Mouse (Mus musculus): ENCODE data around the gene Mmp27. TPM values are rescaled to one million over a fixed set of nuclear protein-coding genes. Genes with fewer than 3 reads are reported as not detected.

The Mmp27 gene
- total RNA-seq (2021): 1.8 and 2.1 TPM in 2 replicates
- long read RNA-seq, experiment 1, partial matches to known transcripts: 1 of 5 reads
- long read RNA-seq, experiment 1, other reads (novel, unspliced or antisense): 2 of 5 reads
- long read RNA-seq, experiment 2, partial matches to known transcripts: 0 of 2 reads
- long read RNA-seq, experiment 2, other reads (novel, unspliced or antisense): 0 of 2 reads

DNA sequence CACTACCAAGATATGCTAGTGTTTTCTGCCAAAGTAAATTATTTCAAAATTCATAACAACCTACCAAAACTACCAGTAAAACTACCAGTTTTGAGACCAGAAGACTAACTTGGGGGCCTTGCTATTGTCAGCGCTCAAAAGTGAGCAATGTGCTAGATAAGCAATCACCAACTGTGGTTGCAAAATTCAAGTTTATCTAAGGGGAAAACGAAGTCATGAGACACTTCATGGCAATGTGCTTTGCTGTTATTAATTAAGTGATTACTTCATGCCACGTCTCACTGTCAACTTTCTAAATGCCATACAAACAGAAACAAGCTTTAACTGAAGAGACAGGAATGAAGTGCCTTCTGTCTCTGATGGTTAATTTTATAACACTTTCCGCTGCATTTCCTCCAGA, at the start of gene Mmp27:
Gene Mmp27 (plus strand): TSS at position 235 of the 400 bp plus-strand sequence.
- no peak for DNase-seq

DNA sequence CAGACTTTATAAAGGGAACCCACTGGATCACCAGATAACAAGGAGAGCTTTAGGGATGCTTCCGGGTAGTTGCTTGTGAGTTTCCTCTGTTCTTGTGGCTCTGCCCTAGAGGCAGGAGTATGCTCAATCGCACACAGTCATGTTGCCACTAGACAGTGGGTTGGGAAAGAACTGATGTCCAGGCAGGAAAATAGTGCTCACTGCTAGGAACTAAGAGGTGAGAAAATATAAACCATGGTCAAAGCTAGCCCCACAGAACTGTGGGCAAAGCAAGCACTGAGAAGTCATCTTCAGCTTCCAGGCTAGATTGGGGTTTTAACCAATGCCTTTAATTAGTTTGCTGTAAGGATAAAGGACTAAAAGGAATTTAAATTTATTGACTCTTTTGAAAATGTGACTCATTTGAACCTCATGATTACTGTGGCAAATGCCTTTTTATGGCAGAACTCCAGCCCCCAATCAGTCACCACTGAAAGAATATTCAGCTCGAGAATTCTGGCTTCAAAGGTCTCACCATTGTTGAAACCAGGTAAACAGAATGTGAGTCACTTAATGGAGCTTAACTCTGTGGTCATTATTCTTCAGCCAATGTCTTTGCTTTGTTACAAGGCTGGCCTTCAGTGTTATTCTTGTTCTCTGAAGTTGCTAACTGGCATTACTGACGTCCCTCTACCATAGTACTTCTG, 44.8 kb upstream of the Mmp27 start:
- peak; percentile 6 for DNase-seq

DNA sequence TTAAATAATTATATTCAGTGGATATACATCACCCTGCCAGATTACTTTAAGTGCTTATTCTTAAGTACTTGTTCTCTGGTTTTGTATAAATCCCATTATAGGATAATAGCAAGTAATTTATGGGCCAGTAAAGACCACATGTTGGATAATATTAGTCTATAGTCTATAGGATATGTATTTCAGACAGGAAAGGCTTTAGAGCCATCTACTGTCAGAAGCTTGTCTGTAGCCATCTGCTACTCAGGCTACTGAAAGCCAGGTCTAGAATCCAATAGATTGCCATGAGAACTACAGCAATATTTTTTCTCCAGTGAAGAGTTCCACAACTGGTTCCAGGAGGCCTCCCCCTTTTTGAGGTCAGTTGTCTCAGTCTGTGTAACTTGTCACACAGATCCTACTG, 28.4 kb upstream of the Mmp27 start:
- no peak for DNase-seq

DNA sequence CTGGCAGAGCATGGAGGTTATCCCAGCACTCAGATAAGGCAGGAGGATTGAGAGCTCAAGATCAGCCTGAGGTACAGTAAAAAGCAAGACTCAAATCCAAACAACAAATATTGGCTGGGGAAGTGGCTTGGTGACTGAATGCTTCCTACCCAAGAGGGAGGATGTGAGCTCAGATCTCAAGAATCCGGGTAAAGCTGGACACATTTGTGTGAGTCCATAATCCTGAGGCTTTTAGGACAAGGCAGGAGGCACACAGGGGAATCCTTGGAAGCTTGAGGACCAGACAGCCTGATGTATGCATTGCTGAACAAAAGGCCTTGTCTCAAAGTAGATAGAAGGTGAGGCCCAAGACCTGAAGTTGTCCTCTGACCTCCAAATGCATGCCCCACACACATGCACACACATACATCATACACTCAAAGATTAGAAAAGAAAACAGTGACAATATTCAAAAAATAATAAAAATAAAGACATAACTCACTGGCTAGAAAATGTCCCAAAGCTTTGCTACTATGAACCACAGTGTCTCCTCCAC, 26.2 kb upstream of the Mmp27 start:
- no peak for DNase-seq

DNA sequence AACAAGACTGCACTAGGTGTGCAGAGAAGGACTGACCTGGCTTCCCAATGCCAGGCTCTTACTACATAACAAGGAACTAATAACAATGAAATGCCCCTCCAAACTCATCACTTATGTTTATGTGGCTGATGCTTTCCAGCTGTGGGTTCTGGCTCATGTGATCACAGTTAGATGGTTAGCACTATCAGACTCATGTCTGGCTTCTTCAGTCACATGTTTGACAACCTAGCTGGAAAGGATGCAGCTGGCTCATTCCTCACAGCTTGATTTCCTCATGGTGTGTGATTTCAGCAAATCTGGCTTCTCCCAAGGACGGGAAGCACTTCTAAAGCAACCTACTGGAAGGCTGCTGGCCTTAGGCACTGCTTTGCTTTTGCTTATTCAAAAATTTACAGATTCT, 25.7 kb upstream of the Mmp27 start:
- DNase-seq: peak; percentile 7

DNA sequence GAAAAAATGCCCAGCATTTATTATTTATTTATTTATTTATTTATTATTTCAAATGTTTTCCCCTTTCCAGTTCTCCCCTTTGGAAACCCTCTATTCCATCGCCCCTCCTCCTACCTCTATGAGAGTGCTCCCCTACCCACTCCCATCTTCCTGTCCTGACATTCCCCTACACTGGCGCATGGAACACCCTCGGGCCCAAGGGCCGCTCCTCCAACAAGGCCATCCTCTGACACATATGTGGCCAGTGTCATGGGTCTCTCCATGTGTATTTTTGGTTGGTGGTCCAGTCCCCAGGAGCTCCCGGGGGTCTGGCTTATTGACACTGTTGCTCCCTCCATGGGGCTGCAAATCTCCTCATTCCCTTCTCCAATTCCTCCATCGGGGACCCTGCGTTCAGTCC, 25.3 kb upstream of the Mmp27 start:
- no peak for DNase-seq

DNA sequence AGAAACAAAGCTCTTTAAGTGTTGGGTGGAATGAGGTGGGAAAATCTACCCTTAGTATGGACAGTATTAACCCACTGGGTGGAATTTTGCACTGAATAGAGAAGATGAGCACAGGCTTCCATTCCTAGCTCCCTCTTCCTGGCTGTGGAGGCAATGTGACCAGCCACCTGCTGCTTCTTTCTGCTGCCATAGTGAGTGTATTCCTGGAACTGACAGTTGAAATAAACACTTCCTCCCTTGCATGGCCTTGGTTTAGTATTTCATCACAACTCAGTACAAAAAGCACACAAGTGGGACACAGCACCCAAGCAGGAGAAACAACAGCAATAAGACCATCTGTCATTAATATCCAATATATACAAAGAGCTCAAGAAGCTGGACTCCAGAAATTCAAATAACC, 19.3 kb upstream of the Mmp27 start:
- DNase-seq: no peak

DNA sequence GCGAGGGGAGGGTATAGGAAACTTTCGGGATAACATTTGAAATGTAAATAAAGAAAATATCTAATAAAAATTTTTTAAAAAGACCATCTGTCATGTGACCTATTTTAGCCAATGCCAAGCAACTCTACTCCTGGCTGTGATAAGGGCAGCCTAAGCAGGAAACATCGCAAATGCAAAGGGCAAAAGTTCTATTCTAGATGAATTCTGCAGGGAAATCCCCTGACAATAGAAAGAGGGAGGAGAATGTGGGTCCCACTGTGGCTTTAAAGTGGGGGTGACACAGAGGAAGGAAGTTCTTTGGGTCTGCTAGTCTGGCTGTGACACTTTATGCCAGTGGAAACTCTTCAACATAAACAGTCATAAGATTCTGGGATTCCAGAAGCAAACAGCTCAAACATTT, 17.7 kb upstream of the Mmp27 start:
- no peak for DNase-seq

DNA sequence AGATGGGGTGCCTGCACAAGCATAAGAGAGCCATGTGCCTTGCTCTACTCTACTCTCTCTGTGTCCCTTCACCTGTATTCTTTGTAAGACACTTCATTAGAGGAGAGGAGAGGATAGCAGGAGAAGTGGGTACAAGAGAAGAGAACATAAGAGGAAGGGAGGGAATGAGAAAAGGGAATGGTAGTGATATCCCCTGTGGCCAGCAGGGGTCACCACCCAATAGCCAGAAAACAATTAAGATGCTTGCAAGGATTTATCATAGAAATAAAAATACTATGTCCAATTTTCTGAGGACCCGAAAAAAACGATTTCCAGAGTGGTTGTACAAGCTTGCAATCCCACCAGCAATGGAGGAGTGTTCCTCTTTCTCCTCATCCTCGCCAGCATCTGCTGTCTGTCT, 16.8 kb upstream of the Mmp27 start:
- peak; percentile 34 for DNase-seq

DNA sequence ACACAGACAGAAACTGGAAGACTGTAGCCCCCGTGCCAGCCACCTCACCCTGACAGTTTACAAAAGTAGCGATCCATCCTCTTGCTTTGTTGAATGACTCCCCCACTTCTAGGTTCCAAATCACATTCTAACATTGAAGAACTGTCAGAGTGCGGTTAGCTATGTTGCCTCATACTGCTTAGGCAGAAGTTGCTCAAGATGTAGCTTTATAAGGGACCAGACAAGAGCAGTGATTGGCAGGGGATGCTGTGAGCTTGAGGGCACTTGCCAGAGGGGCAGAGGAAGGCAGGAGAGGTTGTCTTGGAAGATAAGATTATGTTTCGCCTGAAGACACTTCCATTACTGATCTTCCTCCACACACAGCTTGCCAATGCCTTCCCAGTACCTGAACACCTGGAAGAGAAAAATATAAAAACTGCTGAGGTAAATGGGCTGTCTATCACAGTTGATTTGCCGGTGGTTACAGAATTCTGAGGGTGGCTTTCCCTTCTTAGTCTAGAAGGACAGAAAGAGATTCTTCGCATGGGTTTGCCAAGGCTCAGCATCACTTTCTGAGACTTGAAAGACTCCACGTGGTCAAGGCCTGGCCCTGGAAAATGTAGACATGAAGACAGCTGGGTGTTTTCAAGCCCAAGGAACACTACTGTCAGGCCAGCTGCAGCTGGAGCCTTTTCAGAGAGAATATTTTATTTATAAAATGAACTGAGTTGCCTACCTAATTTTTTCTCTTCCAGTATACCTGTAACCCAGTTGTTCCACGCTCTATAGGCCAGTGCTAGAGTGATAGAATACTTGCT, 12.8 kb upstream of the Mmp27 start, which contains the start of gene Mmp8:
Gene Mmp8 (plus strand): TSS at position 236 of the 797 bp plus-strand sequence.
- DNase-seq: no peak

DNA sequence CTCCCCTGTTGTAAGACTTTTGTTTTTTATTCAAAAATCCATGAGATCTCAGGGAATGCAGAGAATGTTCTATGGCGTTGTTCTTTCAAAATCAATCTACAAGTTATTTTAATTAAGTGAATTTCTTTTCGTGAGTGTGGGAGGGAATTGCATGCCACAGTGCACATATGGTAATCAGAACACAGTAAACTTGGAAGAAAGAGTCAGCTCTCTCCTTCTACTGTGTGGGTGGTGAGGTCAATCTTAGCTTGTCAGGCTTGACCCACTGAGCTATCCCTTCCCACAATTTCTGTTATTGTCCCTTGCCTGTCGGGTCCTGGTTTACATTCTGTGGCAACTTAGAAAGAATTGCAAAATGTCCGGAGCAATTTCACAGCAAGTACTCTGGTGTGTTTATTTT, 11.2 kb upstream of the Mmp27 start:
- DNase-seq: no peak

DNA sequence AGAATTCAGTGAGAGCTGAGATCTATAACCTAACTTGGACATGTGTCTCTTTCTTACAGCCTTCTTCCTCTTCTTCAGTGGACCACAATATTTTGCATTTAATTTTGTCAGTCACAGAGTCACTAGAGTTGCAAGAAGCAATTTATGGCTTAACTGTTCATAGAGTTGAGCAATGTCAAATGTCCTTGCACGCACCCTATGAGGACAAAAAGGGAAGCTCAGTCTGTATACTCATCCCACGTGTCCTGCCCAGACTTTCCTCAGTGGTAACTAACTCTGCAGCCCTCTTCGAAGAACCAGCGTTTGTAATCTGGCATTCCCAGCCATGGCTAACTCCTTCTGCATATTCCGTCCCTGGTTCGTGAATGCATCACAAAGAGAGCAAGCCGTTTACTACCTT, 3.8 kb upstream of the Mmp27 start:
- peak; percentile 23 for DNase-seq

DNA sequence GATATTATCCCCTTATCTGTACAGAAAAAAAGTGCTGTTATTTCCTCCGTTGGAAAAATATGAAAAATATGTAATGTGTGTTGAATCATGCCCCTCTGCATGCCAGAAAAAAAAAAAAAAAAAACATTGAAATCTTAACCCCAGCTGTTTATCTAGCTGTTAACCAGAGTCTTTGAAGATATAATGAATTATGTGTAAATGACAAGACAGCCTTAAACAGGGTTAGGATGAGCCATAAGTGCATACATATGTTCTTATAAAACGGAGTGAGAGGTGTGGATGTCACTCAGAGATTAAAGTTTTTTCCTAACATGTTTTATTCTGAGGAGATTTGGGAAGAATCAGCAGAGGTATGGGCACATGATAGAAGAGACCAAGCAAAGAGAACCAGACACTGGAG, 3.3 kb upstream of the Mmp27 start:
- DNase-seq: no peak

DNA sequence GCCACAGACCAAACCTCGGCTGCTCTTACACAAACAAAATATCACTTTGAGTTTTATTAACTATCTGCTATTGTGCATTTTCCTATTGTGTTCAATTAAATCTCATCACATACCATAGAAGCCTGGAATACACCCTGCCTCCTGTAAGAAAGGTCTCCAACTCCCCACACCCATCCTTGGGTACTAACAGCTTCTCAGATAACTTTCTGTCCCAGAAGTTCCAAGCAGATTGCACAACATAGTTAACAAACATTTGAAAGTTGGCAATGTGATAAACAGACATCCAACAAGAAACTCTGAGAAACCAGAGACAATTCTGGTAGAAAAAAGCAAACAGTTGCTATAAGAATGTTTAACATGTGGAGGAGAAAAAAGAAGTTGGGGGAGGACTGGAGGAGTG, 711 bp upstream of the Mmp27 start:
- no peak for DNase-seq

DNA sequence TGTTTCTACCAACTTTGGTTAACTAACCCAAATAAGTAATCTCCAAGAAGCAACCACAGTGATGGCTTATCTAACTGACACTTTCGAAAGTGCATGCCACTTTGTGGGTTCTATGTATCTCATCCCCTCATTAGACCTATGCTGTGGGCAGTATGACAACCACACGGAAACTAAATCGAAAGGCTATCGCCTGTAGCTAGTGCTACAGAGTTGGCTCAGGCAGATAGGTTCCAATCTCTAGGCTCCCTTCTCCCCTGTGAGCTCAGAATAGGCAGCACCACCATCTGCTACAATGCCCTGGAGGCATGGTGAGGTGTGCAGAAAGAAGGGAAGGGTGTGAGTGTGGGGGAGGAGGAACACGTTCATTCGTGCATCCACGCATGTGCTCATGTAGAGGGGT, 992 bp downstream of the Mmp27 start:
- no peak for DNase-seq

DNA sequence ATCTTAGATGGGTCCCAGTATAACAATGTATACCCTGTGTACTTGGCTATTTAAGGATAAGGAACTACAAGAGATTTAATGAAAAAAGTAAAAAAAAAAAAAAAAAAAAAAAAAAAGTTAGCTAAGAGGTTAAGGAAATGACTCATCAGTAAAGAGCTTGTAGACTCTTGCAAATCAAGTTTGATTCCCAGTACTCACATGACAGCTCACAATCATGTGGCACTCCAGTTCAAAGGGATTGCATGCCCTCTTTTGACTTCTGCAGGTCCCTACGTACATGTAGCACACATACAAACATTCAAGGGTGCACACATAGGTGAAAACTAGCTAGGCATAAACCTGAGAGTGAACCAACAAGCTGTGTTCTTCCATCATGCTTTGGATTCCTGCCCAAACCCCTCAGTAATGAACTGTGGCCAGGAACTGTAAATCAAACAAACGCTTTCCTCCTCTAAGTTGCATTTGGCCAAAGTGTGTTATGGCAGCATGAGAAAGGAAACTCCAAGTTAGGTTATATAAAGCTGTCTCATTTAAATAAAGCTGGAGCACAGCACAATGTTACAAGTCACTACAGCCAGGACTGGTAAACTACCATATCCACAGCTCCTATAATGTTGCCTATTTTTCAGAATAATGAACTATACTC, 1.6 kb downstream of the Mmp27 start:
- DNase-seq: no peak

DNA sequence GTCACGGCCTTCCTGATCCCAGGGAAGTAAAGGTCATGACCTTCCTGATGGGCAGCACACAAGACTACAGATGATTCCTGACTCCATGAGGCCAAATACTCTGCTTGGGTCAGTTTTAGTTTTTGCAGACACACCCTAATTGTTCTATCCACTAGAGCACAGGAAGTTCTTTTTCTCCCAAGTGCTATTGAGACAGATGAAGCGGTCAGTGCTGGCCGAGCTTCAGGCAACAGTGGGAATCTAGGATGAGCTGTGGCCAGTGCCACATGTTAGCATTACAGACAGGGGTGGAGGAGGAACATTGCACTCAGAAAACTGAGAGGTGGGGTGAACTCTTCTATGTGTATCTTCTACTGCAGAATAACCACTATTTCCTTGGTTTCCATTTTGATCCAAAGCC, 4.3 kb downstream of the Mmp27 start:
- no peak for DNase-seq

DNA sequence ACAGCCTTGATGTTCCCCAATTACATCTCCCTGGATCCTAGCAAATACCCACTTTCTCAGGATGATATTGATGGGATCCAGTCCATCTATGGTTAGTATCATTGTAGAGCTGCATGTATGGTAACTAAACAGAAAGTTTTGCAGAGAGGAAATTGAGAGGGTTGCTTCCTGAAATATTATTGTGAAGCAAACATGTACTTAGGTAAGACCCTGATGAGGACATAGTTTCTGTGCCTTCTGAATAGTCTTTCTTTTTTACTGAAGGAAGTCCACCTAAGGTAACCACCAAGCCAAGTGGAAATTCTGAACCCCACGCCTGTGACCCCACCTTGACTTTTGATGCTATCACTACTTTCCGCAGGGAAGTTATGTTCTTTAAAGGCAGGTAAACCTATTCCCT, 6.2 kb downstream of the Mmp27 start:
- no peak for DNase-seq

DNA sequence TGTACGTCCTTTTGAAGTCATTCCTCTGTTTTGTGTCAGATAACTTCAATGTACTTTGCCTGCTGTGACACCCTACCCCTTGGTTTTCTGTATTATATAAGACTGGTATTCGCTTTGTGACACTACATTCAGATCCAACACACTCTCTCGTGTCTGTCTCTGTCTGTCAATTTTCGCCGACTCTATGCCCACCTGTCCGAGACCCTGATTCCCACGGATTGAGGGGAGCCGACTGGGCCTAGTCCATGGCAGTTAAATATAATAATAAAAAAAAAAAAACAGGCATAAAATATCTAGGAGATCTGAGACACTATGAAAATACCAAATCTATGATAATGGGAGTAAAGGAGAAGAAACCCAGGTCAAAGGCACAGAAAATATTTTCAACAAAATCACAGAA, 18.9 kb downstream of the Mmp27 start:
- no peak for DNase-seq

DNA sequence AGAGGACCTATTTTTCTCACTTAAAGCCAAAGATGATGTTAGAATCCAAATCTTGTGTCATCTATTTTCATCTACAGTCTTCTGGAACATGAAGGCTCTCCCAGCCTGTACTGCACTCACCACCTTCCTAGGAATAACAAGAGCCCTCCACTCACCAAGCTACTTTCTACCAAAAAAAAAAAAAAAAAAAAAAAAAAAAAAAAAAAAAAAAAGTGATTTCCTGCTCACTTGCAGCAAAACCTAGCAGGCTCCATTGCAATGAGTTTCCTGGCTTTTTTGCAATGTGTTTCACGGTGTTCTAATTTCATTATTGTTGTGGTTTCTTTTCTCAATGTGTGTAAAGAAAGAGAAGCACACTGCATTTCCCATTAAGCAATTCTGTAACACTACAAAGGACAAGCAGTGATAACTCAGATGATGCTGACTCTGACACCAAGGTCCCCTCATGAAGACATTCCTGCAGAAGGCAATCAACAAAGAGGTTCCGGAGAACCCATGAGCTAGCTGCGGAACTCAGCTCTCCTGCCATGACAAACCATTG, 22.1 kb downstream of the Mmp27 start:
- no peak for DNase-seq

DNA sequence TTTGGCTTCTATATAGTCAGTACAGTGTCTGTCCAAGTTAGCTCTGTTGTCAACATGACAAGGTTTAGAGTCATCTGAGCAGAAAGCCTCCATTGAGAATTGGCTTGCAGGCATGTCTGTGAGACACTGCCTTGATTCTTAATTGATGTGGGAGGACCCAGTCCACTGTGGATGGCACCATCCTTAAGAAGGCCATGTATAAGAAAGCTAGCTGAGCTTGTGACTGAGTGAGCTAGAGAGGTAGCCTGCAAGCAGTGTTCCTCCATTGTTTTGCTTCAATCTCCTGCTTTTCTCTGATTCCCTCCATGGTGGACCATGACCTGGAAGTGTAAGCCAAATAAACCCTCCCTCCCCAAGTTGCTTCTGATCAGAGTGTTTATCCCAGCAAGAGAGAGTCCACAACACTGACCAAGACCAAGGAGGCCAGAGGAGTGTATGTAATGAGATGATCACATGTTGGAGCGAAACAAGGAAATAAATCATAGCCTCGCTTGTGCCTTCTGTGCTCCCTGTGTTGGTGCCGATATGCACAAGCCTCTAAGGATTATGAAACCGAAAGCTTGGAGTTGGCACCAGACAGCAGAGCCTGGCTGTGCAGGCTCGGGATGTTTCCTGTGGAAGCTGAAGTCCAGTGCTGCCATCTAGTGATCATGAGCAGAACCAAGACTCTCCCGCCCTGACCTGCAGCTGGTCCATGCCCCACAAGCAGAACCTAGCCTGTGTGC, 23.8 kb downstream of the Mmp27 start:
- DNase-seq: peak; percentile 89

Measured in adrenal gland, postnatal 14 days (tissue).